Mouse (Mus musculus) embryo, embryonic 11.5 days (tissue): ENCODE results near the gene Pls3.
"Not testable (repeated sequence)": the region's sequence is repeated elsewhere in the genome, so short reads cannot be mapped to it uniquely, and the experiment has no call there.

Experiments used
- DNase-seq: peaks from one replicate; pipeline ENCODE4 v3.0.0-alpha.2; 2012; ENCODE audit warnings: low read depth, low spot score

The Pls3 gene

DNA sequence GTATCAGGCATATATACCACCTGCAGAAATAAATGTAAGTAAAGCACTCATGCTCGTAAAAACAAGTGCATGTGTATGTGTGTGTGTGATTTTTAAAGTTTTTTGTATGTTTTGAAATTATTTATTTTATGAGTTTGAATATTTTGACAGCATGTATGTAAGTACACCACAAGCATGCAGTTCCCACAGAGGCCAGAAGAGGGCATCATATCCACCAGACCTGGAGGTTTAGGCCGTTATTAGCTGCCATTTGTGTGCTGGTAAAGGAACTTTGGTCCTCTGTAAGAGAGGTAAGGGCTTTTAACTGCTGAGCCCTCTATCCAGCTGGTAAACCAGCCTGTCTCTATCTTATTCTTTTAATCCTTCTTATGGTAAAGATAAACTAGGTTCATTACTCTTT lies 97.5 kb downstream of the Pls3 start:
- DNase-seq: no peak

- DNase-seq: no peak
Observed at GRCm38 (mm10) chrX:75764794-75765328, 110.1 kb downstream of the Pls3 start.

DNA sequence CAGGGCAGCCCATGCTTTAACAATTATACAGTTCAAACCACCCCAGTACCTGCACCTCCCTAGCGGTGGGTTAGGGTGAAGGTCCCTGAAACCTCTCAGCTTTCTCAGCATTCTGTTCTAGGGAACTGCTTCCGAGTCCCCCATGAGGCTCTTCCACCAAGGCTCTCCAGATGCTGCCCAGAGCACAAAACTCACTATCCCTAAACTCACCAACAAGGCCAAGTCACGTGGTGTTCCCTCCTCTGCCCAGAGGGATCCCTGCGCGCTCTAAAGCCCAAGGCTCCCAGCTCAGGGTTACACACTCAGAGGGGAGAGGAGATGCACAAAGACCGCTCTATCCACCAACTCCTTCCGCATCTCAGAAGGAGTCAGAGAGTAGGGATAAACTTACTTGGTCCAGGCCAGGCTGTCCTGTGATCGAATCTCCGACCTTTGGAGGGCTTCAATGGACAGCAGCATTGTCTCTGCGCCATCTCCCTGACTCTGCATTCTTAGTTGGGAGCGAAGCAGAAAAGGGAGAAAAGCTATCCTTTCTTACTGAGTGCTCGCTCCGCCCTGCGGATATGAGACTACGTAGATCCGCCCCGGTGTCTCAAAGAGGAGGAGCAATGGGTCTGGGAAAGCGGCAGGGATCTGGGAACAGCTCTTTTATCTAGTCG lies 110.7 kb downstream of the Pls3 start:
- DNase-seq: peak; percentile 39

GRCm38 (mm10) chrX:75759461-75759860 lies 115.5 kb downstream of the Pls3 start:
- not testable (repeated sequence) for DNase-seq

DNA sequence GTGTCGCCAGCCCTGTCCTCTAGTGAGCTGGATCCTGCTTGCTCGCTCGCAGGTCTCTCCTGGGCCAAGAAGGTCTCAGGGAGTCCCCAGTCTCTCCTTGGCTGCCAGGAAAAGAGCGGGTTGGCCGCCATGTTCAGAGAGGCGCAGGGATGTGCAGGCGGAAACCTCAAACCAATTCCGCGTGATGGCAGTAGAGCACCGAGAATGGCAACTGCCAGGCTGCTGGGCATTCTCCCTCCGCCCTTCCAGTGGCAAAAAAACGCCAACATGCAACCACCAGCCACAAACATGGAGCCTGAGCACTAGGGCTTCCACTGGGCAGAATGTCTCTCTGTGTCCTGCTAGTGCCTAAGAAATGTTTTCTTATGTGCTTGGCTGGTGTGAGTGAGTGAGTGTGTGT lies 115.9 kb downstream of the Pls3 start:
- DNase-seq: not testable (repeated sequence)

DNA sequence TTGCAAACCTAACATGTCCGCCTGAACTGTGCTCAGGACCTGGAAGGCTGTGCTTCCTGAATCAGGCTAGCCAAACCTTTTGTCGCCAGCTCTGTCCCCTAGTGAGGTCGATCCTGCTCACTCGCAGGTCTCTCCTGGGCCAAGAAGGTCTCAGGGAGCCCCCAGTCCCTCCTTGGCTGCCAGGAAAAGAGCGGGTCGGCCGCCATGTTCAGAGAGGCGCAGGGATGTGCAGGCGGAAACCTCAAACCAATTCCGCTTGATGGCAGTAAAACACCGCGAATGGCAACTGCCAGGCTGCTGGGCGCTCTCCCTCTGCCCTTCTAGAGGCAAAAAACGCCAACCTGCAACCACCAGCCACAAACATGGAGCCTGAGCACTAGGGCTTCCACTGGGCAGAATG lies 117.0 kb downstream of the Pls3 start:
- not testable (repeated sequence) for DNase-seq

DNA sequence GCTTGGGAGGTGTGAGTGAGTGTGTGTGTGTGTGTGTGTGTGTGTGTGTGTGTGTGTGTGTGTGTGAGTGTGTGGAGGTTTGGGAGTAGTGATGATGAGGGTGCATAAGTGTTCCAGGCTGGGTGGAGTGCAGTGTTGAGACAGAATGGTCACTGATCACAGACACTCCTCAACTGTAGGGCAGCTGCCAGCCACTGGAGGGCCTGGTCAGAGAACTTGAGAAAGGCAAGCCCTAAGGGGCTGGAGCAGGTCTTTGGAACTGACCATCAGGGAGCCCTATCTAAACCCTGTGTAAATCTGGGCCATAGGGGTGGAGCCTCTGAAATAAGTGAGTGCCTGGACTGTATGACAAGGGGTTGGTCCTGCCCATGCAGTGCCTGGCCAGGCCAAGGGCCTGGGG lies 120.5 kb downstream of the Pls3 start:
- DNase-seq: not testable (repeated sequence)

- not testable (repeated sequence) for DNase-seq
Observed at GRCm38 (mm10) chrX:75750126-75750725, 124.8 kb downstream of the Pls3 start.

DNA sequence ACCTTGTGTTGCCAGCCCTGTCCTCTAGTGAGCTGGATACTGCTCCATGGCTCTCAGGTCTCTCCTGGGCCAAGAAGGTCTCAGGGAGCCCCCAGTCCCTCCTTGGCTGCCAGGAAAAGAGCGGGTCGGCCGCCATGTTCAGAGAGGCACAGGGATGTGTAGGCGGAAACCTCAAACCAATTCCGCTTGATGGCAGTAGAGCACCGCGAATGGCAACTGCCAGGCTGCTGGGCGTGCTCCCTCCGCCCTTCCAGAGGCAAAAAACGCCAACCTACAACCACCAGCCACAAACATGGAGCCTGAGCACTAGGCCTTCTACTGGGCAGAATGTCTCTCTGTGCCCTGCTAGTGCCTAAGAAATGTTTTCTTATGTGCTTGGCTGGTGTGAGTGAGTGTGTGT lies 125.7 kb downstream of the Pls3 start:
- DNase-seq: not testable (repeated sequence)

DNA sequence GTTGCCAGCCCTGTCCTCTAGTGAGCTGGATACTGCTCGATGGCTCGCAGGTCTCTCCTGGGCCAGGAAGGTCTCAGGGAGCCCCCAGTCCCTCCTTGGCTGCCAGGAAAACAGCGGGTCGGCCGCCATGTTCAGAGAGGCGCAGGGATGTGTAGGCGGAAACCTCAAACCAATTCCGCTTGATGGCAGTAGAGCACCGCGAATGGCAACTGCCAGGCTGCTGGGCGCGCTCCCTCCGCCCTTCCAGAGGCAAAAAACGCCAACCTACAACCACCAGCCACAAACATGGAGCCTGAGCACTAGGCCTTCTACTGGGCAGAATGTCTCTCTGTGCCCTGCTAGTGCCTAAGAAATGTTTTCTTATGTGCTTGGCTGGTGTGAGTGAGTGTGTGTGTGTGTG lies 130.5 kb downstream of the Pls3 start:
- DNase-seq: peak; percentile 46

DNA sequence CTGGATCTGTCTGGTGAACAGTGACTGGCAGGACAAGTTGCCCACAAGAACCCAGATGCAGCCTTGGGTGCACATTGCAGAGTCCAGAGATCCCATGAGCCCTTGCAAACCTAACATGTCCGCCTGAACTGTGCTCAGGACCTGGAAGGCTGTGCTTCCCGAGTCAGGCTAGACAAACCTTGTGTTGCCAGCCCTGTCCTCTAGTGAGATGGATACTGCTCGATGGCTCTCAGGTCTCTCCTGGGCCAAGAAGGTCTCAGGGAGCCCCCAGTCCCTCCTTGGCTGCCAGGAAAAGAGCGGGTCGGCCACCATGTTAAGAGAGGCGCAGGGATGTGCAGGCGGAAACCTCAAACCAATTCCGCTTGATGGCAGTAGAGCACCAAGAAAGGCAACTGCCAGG lies 135.5 kb downstream of the Pls3 start:
- not testable (repeated sequence) for DNase-seq
